Mouse (Mus musculus) brain, embryonic 14.5 days (tissue): ENCODE measurements at regions not wholly inside any gene's neighbourhood (a gene's known extent, or its start where the extent isn't known, plus 50 kb on each side); places are given as distances from the start of the nearest gene placed in this dataset.

Experiments
- DNase-seq: peaks from one replicate; pipeline ENCODE4 v3.0.0-alpha.2; 2011; ENCODE audit warnings: low read depth
- CTCF ChIP-seq: fragments of 200-500 bp; IDR thresholded peaks from 2 replicates; pipeline ENCODE4 v1.5.1; 2012; ENCODE audit warnings: inconsistent platforms, mild to moderate bottlenecking, moderate library complexity, borderline replicate concordance; ENCODE audit not compliant: insufficient read depth, insufficient read length; ENCODE audit errors: extremely low read depth
- POLR2A ChIP-seq: fragments of 200-500 bp; IDR thresholded peaks from 2 replicates; pipeline ENCODE4 v1.6.1; 2012; ENCODE audit warnings: mild to moderate bottlenecking, inconsistent platforms, borderline replicate concordance; ENCODE audit not compliant: poor library complexity, insufficient read depth, insufficient read length, severe bottlenecking; ENCODE audit errors: extremely low read depth

GRCm38 (mm10) chr13:54884709-54885460, 64.3 kb upstream of the Unc5a start:
- TF ChIP-seq CTCF (no peak), POLR2A (no peak)
- peak; percentile 96 for DNase-seq

GRCm38 (mm10) chr13:54887366-54887921, 61.8 kb upstream of the Unc5a start:
- DNase-seq: peak; percentile 80
- no peak for TF ChIP-seq CTCF
- no peak for TF ChIP-seq POLR2A

- DNase-seq: no peak
- TF ChIP-seq CTCF (no peak), POLR2A (no peak)
These were observed 61.2 kb upstream of the Unc5a start for GRCm38 (mm10) chr13:54888021-54888420.

- DNase-seq: no peak
- TF ChIP-seq CTCF (peak; percentile 28; the same call in 1 of the 2 replicates), POLR2A (no peak)
These were observed 59.4 kb upstream of the Unc5a start for GRCm38 (mm10) chr13:54889684-54890399.

GRCm38 (mm10) chr13:54892572-54892971, 56.6 kb upstream of the Unc5a start:
- no peak for DNase-seq
- TF ChIP-seq CTCF (no peak), POLR2A (no peak)

- DNase-seq: no peak
- no peak for TF ChIP-seq POLR2A
- TF ChIP-seq CTCF: no peak
These were observed 55.6 kb upstream of the Unc5a start for GRCm38 (mm10) chr13:54893651-54894050.

- TF ChIP-seq POLR2A (no peak), CTCF (no peak)
- DNase-seq: peak; percentile 76
These were observed 53.2 kb upstream of the Unc5a start for GRCm38 (mm10) chr13:54895981-54896380.
